Mouse (Mus musculus) erythroblast, embryonic 14.5 days (primary cell): ENCODE data around the gene Foxn3.

Source experiments
- GATA1 ChIP-seq: IDR thresholded peaks from 2 replicates; pipeline ENCODE4 v1.6.1; 2012; ENCODE audit warnings: low read length, inconsistent platforms, mixed read lengths
- TAL1 ChIP-seq: IDR thresholded peaks from 3 replicates; pipeline ENCODE4 v1.6.1; 2012; ENCODE audit warnings: low read length, inconsistent platforms, mixed read lengths

GRCm38 (mm10) chr12:99306536-99307204 is 256.7 kb downstream of the Foxn3 start:
- no peak for TF ChIP-seq GATA1
- TF ChIP-seq TAL1 = no peak
